Mouse (Mus musculus) spleen, adult 18-20 months (tissue): ENCODE measurements around the gene Rgmb.

Experiments used
- DNase-seq, 2 experiments: peaks; one replicate each; pipeline ENCODE4 v3.0.0; 2022; ENCODE audit warnings: mixed read lengths in 2 of 2

Gene Rgmb

DNA sequence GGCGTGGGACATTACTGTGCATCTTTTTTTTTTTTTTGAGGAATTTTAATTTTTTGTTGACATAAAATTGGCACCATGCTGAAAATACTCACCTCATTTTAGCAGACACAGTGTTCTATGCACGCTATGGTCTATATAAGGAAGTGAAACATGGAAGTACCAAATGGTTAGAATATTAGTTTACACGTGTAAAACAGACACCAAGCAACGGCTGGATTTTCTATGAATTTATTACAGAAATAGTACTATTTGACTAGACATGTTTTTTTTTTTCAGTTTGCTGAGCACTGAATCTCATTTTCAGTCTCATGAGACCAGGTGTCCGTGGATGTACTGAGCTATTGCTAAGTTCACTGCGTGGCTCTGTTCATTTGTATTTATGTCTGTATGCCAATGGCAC, 56.9 kb downstream of the Rgmb start:
- DNase-seq = no peak

DNA sequence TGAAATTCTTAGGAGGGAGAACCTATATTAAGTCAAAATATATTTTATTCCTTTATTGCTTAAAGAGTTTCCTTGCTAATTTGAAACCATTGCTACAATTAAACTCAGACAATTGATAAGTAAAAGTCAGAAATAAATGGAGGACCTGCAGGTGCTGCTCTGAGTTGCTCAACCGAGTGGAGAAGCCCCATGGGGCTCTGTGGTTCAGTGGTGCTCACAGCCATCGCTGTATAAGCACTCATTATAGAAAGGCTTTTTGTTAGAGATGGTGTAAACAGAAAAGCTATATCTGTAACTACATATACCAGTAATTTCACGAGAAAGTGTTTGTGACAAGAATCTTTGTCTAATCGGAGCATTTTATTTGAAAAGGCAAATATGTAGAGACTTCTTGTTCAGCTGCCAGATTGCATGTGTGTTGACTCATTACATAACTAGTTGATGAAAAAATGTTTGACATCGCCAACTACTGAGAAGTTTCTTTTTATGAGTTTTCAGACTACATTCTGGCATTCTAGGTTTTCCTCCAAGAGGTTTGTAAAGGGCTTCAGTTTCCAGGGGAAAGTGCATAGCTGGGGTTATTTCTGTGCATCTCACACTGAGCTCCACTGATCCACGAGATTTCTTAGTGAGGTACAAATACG, 61.6 kb downstream of the Rgmb start:
- peak; percentile 31 to 37 for DNase-seq

- no peak for DNase-seq
These were observed 69.6 kb downstream of the Rgmb start for GRCm38 (mm10) chr17:15761191-15761590.
